Mouse (Mus musculus): ENCODE results near the gene Pcna. TPM values are rescaled to one million over a fixed set of nuclear protein-coding genes. Genes with fewer than 3 reads are reported as not detected.
A peak's percentile ranks its signal among the peaks of the same experiment; 100 is the strongest.

The Pcna gene
- polyA plus RNA-seq (2015; fragmentation: Nextera tagmentation; extraction: Ambion mirVana), result 166 and 187 TPM in 2 replicates

GRCm38 (mm10) chr2:132252542-132253528 lies at the start of gene Pcna:
Gene Pcna (minus strand): TSS chr2:132253314.
- H3K27ac ChIP-seq, result peak within 1 kb of the TSS; percentile 82
- no peak for TF ChIP-seq CTCF (IDR thresholded peaks at IDR 0.05; ENCODE audit: low read depth)
- H3K4me3 ChIP-seq (replicated peaks; ENCODE audit: low read depth, low read length), result peak within 1 kb of the TSS; percentile 63
- H3K9ac ChIP-seq (ENCODE audit: low read depth, low read length), result peak within 1 kb of the TSS; percentile 65
- H3K4me1 ChIP-seq (replicated peaks; ENCODE audit: insufficient read depth, low read length), result peaks cover 4% of the 10 kb centered on the region
- no peaks in the 10 kb centered on the region for H3K27me3 ChIP-seq (ENCODE audit: insufficient read depth, low read length)
- H3K9me3 ChIP-seq (replicated peaks; ENCODE audit: low read length), result no peaks in the 10 kb centered on the region
- DNase-seq (ENCODE audit: low spot score) (peak; percentile 99), ATAC-seq (replicated peaks; ENCODE audit: low FRiP score, low read depth) (peak; percentile 99)
- under 1% methylated on average over 78 of the region's 79 CpGs for WGBS
- H3K4me2 ChIP-seq (ENCODE audit: low read length), result peak within 1 kb of the TSS; percentile 84
- H3K36me3 ChIP-seq (ENCODE audit: insufficient read depth, low read length), result peaks cover 7% of the 10 kb centered on the region; the same call in 1 of the 2 replicates

- no peak overlapping the region for H3K27ac ChIP-seq
- no peak for DNase-seq (ENCODE audit: low spot score)
- H3K4me3 ChIP-seq (replicated peaks; ENCODE audit: low read depth, low read length), result no peak overlapping the region
- WGBS, result 93% methylated on average over 4 of the region's 4 CpGs
- no peaks in the 10 kb centered on the region for H3K27me3 ChIP-seq (ENCODE audit: insufficient read depth, low read length)
- H3K9ac ChIP-seq (ENCODE audit: low read depth, low read length), result no peak overlapping the region
- ATAC-seq (replicated peaks; ENCODE audit: low FRiP score, low read depth), result no peak
- H3K36me3 ChIP-seq (ENCODE audit: insufficient read depth, low read length), result peaks cover 46% of the 10 kb centered on the region
- no peak for TF ChIP-seq CTCF (IDR thresholded peaks at IDR 0.05; ENCODE audit: low read depth)
- H3K4me1 ChIP-seq (replicated peaks; ENCODE audit: insufficient read depth, low read length), result no peaks in the 10 kb centered on the region
- no peak overlapping the region for H3K4me2 ChIP-seq (ENCODE audit: low read length)
- no peaks in the 10 kb centered on the region for H3K9me3 ChIP-seq (replicated peaks; ENCODE audit: low read length)
Observed at GRCm38 (mm10) chr2:132301436-132301835, 48.3 kb upstream of the Pcna start.

- WGBS, result 93% methylated on average over 4 of the region's 4 CpGs
- ATAC-seq (replicated peaks; ENCODE audit: low FRiP score, low read depth) (no peak), DNase-seq (ENCODE audit: low spot score) (no peak)
- H3K4me2 ChIP-seq (ENCODE audit: low read length), result no peak overlapping the region
- H3K4me3 ChIP-seq (replicated peaks; ENCODE audit: low read depth, low read length), result no peak overlapping the region
- H3K27ac ChIP-seq, result no peak overlapping the region
- no peak overlapping the region for H3K9ac ChIP-seq (ENCODE audit: low read depth, low read length)
- H3K36me3 ChIP-seq (ENCODE audit: insufficient read depth, low read length), result peaks cover 57% of the 10 kb centered on the region
- no peaks in the 10 kb centered on the region for H3K27me3 ChIP-seq (ENCODE audit: insufficient read depth, low read length)
- no peaks in the 10 kb centered on the region for H3K4me1 ChIP-seq (replicated peaks; ENCODE audit: insufficient read depth, low read length)
- H3K9me3 ChIP-seq (replicated peaks; ENCODE audit: low read length), result no peaks in the 10 kb centered on the region
- no peak for TF ChIP-seq CTCF (IDR thresholded peaks at IDR 0.05; ENCODE audit: low read depth)
Observed at GRCm38 (mm10) chr2:132298250-132298649, 45.1 kb upstream of the Pcna start.

GRCm38 (mm10) chr2:132293694-132294450 lies 40.8 kb upstream of the Pcna start:
- Histone ChIP-seq H3K27ac (no peak overlapping the region), H3K4me3 (replicated peaks; ENCODE audit: low read depth, low read length) (no peak overlapping the region), H3K9me3 (replicated peaks; ENCODE audit: low read length) (no peaks in the 10 kb centered on the region), H3K9ac (ENCODE audit: low read depth, low read length) (no peak overlapping the region), H3K4me1 (replicated peaks; ENCODE audit: insufficient read depth, low read length) (no peaks in the 10 kb centered on the region), H3K27me3 (ENCODE audit: insufficient read depth, low read length) (no peaks in the 10 kb centered on the region), H3K4me2 (ENCODE audit: low read length) (no peak overlapping the region), H3K36me3 (ENCODE audit: insufficient read depth, low read length) (peaks cover 36% of the 10 kb centered on the region)
- no peak for TF ChIP-seq CTCF (IDR thresholded peaks at IDR 0.05; ENCODE audit: low read depth)
- no peak for ATAC-seq (replicated peaks; ENCODE audit: low FRiP score, low read depth)
- WGBS, result 88% methylated on average over 10 of the region's 10 CpGs
- no peak for DNase-seq (ENCODE audit: low spot score)

GRCm38 (mm10) chr2:132292083-132292482 lies 39.0 kb upstream of the Pcna start:
- Histone ChIP-seq H3K9me3 (replicated peaks; ENCODE audit: low read length) (no peaks in the 10 kb centered on the region), H3K4me3 (replicated peaks; ENCODE audit: low read depth, low read length) (no peak overlapping the region), H3K4me1 (replicated peaks; ENCODE audit: insufficient read depth, low read length) (no peaks in the 10 kb centered on the region), H3K4me2 (ENCODE audit: low read length) (no peak overlapping the region), H3K27me3 (ENCODE audit: insufficient read depth, low read length) (no peaks in the 10 kb centered on the region), H3K9ac (ENCODE audit: low read depth, low read length) (no peak overlapping the region), H3K27ac (no peak overlapping the region), H3K36me3 (ENCODE audit: insufficient read depth, low read length) (peaks cover 23% of the 10 kb centered on the region)
- ATAC-seq (replicated peaks; ENCODE audit: low FRiP score, low read depth) (no peak), DNase-seq (ENCODE audit: low spot score) (no peak)
- WGBS, result 54% methylated on average over 4 of the region's 4 CpGs
- no peak for TF ChIP-seq CTCF (IDR thresholded peaks at IDR 0.05; ENCODE audit: low read depth)

GRCm38 (mm10) chr2:132291265-132291664 lies 38.2 kb upstream of the Pcna start:
- Histone ChIP-seq H3K27ac (no peak overlapping the region), H3K36me3 (ENCODE audit: insufficient read depth, low read length) (peaks cover 19% of the 10 kb centered on the region), H3K9ac (ENCODE audit: low read depth, low read length) (no peak overlapping the region), H3K9me3 (replicated peaks; ENCODE audit: low read length) (no peaks in the 10 kb centered on the region), H3K4me3 (replicated peaks; ENCODE audit: low read depth, low read length) (no peak overlapping the region), H3K27me3 (ENCODE audit: insufficient read depth, low read length) (no peaks in the 10 kb centered on the region), H3K4me2 (ENCODE audit: low read length) (no peak overlapping the region), H3K4me1 (replicated peaks; ENCODE audit: insufficient read depth, low read length) (no peaks in the 10 kb centered on the region)
- DNase-seq (ENCODE audit: low spot score) (no peak), ATAC-seq (replicated peaks; ENCODE audit: low FRiP score, low read depth) (no peak)
- 75% methylated on average over 3 of the region's 3 CpGs for WGBS
- TF ChIP-seq CTCF (IDR thresholded peaks at IDR 0.05; ENCODE audit: low read depth), result no peak
